7 mouse cellular contexts compared by ENCODE assay signal in genomic region chr16:50185041-50185440, GRCm38 (mm10).
DNase-seq lines count a peak whose midpoint lies in the region; ATAC-seq lines count a peak whose summit lies in the region.

No protein-coding gene starts in this region.

- H3K27me3 ChIP-seq in embryonic facial prominence, embryonic 11.5 days (ENCODE audit: control insufficient read depth, insufficient read depth, low read length): no peaks in the 10 kb centered on the region
- no peaks in the 10 kb centered on the region for H3K27me3 ChIP-seq in neural tube, embryonic 11.5 days (ENCODE audit: control insufficient read depth, insufficient read depth, low read length)

- H3K4me2 ChIP-seq in embryonic facial prominence, embryonic 11.5 days (ENCODE audit: low read depth, low read length): no peak overlapping the region
- H3K4me2 ChIP-seq in neural tube, embryonic 11.5 days (ENCODE audit: low read depth): no peak overlapping the region

- WGBS in embryonic facial prominence, embryonic 11.5 days: 12% methylated on average over 5 of the region's 5 CpGs
- WGBS in large intestine, adult 2 months: 14% methylated on average over 5 of the region's 5 CpGs
- WGBS in neural tube, embryonic 11.5 days: 15% methylated on average over 5 of the region's 5 CpGs

- H3K4me1 ChIP-seq in embryonic facial prominence, embryonic 11.5 days (ENCODE audit: control insufficient read depth, insufficient read depth, low read length): peaks cover 3% of the 10 kb centered on the region; the same call in 1 of the 2 replicates
- H3K4me1 ChIP-seq in neural tube, embryonic 11.5 days (ENCODE audit: control insufficient read depth, insufficient read depth, low read length): peaks cover 7% of the 10 kb centered on the region; the same call in 1 of the 2 replicates

- H3K9ac ChIP-seq in embryonic facial prominence, embryonic 11.5 days (replicated peaks; ENCODE audit: low read length): no peak overlapping the region; the same call in 1 of the 2 replicates
- H3K9ac ChIP-seq in neural tube, embryonic 11.5 days (ENCODE audit: low read length): no peak overlapping the region

- H3K27ac ChIP-seq in embryonic facial prominence, embryonic 11.5 days (replicated peaks; ENCODE audit: low read depth, low read length): no peak overlapping the region
- H3K27ac ChIP-seq in neural tube, embryonic 11.5 days (ENCODE audit: low read depth, low read length): no peak overlapping the region

- DNase-seq in 3T3-L1 (ENCODE audit: low read depth, low spot score): peak; percentile 71
- peak; percentile 83 for DNase-seq in ES-CJ7 (ENCODE audit: low read depth, low spot score)
- peak; percentile 59 for DNase-seq in embryonic facial prominence, embryonic 11.5 days (ENCODE audit: low spot score)
- peak; percentile 34 to 38 for DNase-seq in heart, postnatal 36 days
- DNase-seq in large intestine, adult 2 months (ENCODE audit: low read depth, low spot score): peak; percentile 28
- peak; percentile 52 for DNase-seq in neural tube, embryonic 11.5 days (ENCODE audit: low spot score)
- no peak for DNase-seq in right cerebral cortex, postnatal 25 days

- intact Hi-C loops in heart, postnatal 36 days (cut with DNase I): loop anchor here (10.0 kb wide), 1 partner anchor 680 kb away; no protein-coding TSS in a partner anchor

- H3K4me3 ChIP-seq in embryonic facial prominence, embryonic 11.5 days (ENCODE audit: low read depth, low read length): no peak overlapping the region
- H3K4me3 ChIP-seq in neural tube, embryonic 11.5 days (ENCODE audit: low read depth, low read length): no peak overlapping the region

- 0 out of 2 replicates have a peak, but pooled peaks have one; percentile 70 for ATAC-seq in embryonic facial prominence, embryonic 11.5 days (replicated peaks; ENCODE audit: insufficient number of reproducible peaks, low FRiP score, low TSS enrichment, low read depth)
- peak; percentile 75 for ATAC-seq in neural tube, embryonic 11.5 days (ENCODE audit: insufficient read depth, low FRiP score, low TSS enrichment)

- no peaks in the 10 kb centered on the region for H3K36me3 ChIP-seq in embryonic facial prominence, embryonic 11.5 days (replicated peaks; ENCODE audit: control insufficient read depth, insufficient read depth, low read depth, low read length)
- no peaks in the 10 kb centered on the region for H3K36me3 ChIP-seq in neural tube, embryonic 11.5 days (ENCODE audit: control insufficient read depth, insufficient read depth, low read length)

- no peaks in the 10 kb centered on the region for H3K9me3 ChIP-seq in embryonic facial prominence, embryonic 11.5 days (replicated peaks; ENCODE audit: control insufficient read depth, low read length)
- H3K9me3 ChIP-seq in neural tube, embryonic 11.5 days (ENCODE audit: control insufficient read depth, low read length): no peaks in the 10 kb centered on the region
